In the genomic region with DNA sequence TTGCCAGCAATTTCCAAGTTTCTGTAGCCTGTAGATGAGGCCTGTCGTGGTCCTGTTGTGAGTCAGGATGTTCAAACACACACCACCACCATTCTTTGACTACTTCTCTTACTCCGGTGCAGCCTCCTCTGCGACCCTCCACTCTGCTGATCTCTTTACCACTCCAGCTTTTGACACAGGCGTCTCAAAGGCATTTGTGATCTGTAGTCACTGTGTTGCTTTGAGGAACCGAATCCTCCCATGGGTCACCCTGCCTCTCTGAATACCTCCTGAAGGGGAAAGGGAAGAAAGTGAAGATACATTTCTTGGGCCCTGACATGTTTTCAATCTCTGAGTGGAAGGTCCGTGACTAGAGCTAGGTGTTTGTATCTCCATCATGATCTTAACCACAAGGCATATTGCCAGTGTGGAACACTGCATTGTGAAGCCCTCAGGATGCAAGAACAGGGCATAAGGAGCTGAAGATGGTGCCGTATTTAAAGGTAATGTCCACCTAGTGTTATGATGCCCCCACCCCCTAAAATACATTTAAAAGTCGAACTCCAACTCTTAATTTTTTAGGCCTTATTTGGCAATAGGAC, we compare ENCODE assay signal across 13 mouse cellular contexts. TPM values are rescaled to one million over a fixed set of nuclear protein-coding genes. Genes with fewer than 3 reads are reported as not detected.
A peak's percentile ranks its signal among the peaks of the same experiment; 100 is the strongest.
DNase-seq lines count a peak whose midpoint lies in the region; ATAC-seq and TF ChIP-seq lines count a peak whose summit lies in the region.
"Had no signal": no experiment of that assay in that cellular context is flagged by ENCODE, and none has a peak within 500 bp of the region (broad histone marks: within the 10 kb centered on the region; RNA-seq: fewer than 3 reads in every experiment).

No protein-coding gene starts in this region.

- peaks cover 31% of the 10 kb centered on the region for H3K36me3 ChIP-seq in heart, embryonic 12.5 days
- peaks cover 13% of the 10 kb centered on the region; the same call in 1 of the 2 replicates for H3K36me3 ChIP-seq in stomach, embryonic 14.5 days (ENCODE audit: control insufficient read depth, insufficient read depth, low read length)
- no peaks in the 10 kb centered on the region for H3K36me3 ChIP-seq in stomach, postnatal 0 days (ENCODE audit: control insufficient read depth, insufficient read depth, low read length)
- H3K36me3 ChIP-seq in limb, embryonic 15.5 days: peaks cover 36% of the 10 kb centered on the region

- no peak for TF ChIP-seq EP300 in stomach, postnatal 0 days (optimal IDR thresholded peaks at IDR 0.05)

- H3K4me2 ChIP-seq in heart, embryonic 12.5 days: peak overlapping the region; percentile 89
- H3K4me2 ChIP-seq in stomach, embryonic 14.5 days (replicated peaks; ENCODE audit: low read depth, low read length): 0 out of 2 replicates have a peak overlapping the region, but pooled peaks have one; percentile 66
- H3K4me2 ChIP-seq in stomach, postnatal 0 days (replicated peaks; ENCODE audit: low read depth): no peak overlapping the region
- peak overlapping the region; percentile 49; the same call in 1 of the 2 replicates for H3K4me2 ChIP-seq in limb, embryonic 15.5 days

- peaks cover 38% of the 10 kb centered on the region for H3K4me1 ChIP-seq in heart, embryonic 12.5 days (replicated peaks)
- no peaks in the 10 kb centered on the region for H3K4me1 ChIP-seq in stomach, embryonic 14.5 days (ENCODE audit: control insufficient read depth, insufficient read depth, low read length)
- H3K4me1 ChIP-seq in stomach, postnatal 0 days (replicated peaks; ENCODE audit: control insufficient read depth, insufficient read depth): no peaks in the 10 kb centered on the region
- peaks cover 26% of the 10 kb centered on the region for H3K4me1 ChIP-seq in limb, embryonic 15.5 days

- no peak for ATAC-seq in heart, embryonic 12.5 days (ENCODE audit: insufficient number of reproducible peaks, low FRiP score)
- ATAC-seq in stomach, embryonic 14.5 days (ENCODE audit: insufficient number of reproducible peaks, insufficient read depth, low FRiP score, low read depth): no peak
- ATAC-seq in stomach, postnatal 0 days (ENCODE audit: low FRiP score, low TSS enrichment): no peak
- no peak for ATAC-seq in limb, embryonic 15.5 days (ENCODE audit: insufficient number of reproducible peaks, low FRiP score, low TSS enrichment, low read depth)

- H3K4me3 ChIP-seq in heart, embryonic 12.5 days: no peak overlapping the region
- H3K4me3 ChIP-seq in stomach, embryonic 14.5 days (ENCODE audit: low read depth, low read length): no peak overlapping the region
- no peak overlapping the region for H3K4me3 ChIP-seq in stomach, postnatal 0 days (ENCODE audit: low read depth, low read length)
- peak overlapping the region; percentile 81 for H3K4me3 ChIP-seq in limb, embryonic 15.5 days

- peak overlapping the region; percentile 1; the same call in 1 of the 2 replicates for H3K9ac ChIP-seq in heart, embryonic 12.5 days
- no peak overlapping the region for H3K9ac ChIP-seq in stomach, embryonic 14.5 days (replicated peaks; ENCODE audit: low read depth, low read length)
- no peak overlapping the region for H3K9ac ChIP-seq in stomach, postnatal 0 days (ENCODE audit: low read length)
- no peak overlapping the region for H3K9ac ChIP-seq in limb, embryonic 15.5 days

- no peak for DNase-seq in heart, adult 18-20 months
- no peak for DNase-seq in stomach, postnatal 0 days (ENCODE audit: low spot score)
- no peak for DNase-seq in adrenal gland, postnatal 36 days
- DNase-seq in urinary bladder, adult 2 months (ENCODE audit: low spot score): no peak
- no peak for DNase-seq in layer of hippocampus, postnatal 36 days
- DNase-seq: adrenal gland, adult 2 months; gastrocnemius, postnatal 14 days; kidney, postnatal 36 days; right cerebral cortex, postnatal 4 days; thymus, postnatal 14 days had no signal

- no peak overlapping the region for H3K27ac ChIP-seq in heart, embryonic 12.5 days (ENCODE audit: poor library complexity, severe bottlenecking)
- H3K27ac ChIP-seq in stomach, embryonic 14.5 days (ENCODE audit: low read length): no peak overlapping the region
- H3K27ac ChIP-seq in stomach, postnatal 0 days (replicated peaks): no peak overlapping the region
- H3K27ac ChIP-seq in limb, embryonic 15.5 days: no peak overlapping the region

- no peaks in the 10 kb centered on the region for H3K9me3 ChIP-seq in heart, embryonic 12.5 days (replicated peaks)
- no peaks in the 10 kb centered on the region for H3K9me3 ChIP-seq in stomach, embryonic 14.5 days (ENCODE audit: control insufficient read depth, low read depth, low read length)
- no peaks in the 10 kb centered on the region for H3K9me3 ChIP-seq in stomach, postnatal 0 days (ENCODE audit: control insufficient read depth, low read length)
- H3K9me3 ChIP-seq in limb, embryonic 15.5 days: no peaks in the 10 kb centered on the region

- no peak for TF ChIP-seq CTCF in stomach, postnatal 0 days (IDR thresholded peaks at IDR 0.05; ENCODE audit: low read depth)

- no peaks in the 10 kb centered on the region for H3K27me3 ChIP-seq in heart, embryonic 12.5 days (replicated peaks)
- H3K27me3 ChIP-seq in stomach, embryonic 14.5 days (ENCODE audit: control insufficient read depth, insufficient read depth, low read length): no peaks in the 10 kb centered on the region
- no peaks in the 10 kb centered on the region for H3K27me3 ChIP-seq in stomach, postnatal 0 days (ENCODE audit: control insufficient read depth, insufficient read depth, low read length)
- H3K27me3 ChIP-seq in limb, embryonic 15.5 days: no peaks in the 10 kb centered on the region

- 87% methylated on average over 8 of the region's 8 CpGs for WGBS in heart, embryonic 12.5 days
- WGBS in stomach, embryonic 14.5 days: 91% methylated on average over 8 of the region's 8 CpGs
- 87% methylated on average over 8 of the region's 8 CpGs for WGBS in stomach, postnatal 0 days
- WGBS in limb, embryonic 15.5 days: 91% methylated on average over 8 of the region's 8 CpGs

RNA-seq across cellular contexts. Expression of gene Higd2a, which starts 1.9 kb away (rescaled TPM):
- 242 and 247 TPM in 2 replicates for polyA plus RNA-seq in heart, embryonic 12.5 days (2016; fragmentation: Nextera tagmentation; extraction: Ambion mirVana)
- total RNA-seq in heart, adult 18-20 months (2021): 100 to 1,000 TPM; 185 to 190 TPM
- polyA plus RNA-seq in stomach, embryonic 14.5 days (2014; fragmentation: Nextera tagmentation; extraction: Ambion mirVana): 205 and 233 TPM in 2 replicates
- polyA plus RNA-seq in stomach, postnatal 0 days (2015; fragmentation: Nextera tagmentation; extraction: Ambion mirVana): 282 and 289 TPM in 2 replicates
- polyA plus RNA-seq in limb, embryonic 15.5 days (2015; fragmentation: Nextera tagmentation; extraction: Ambion mirVana): 148 and 153 TPM in 2 replicates
- 100 to 1,000 TPM; 232 to 258 TPM for total RNA-seq in adrenal gland, postnatal 36 days (2021)
- 165 and 194 TPM in 2 replicates for polyA plus RNA-seq in urinary bladder, adult 2 months (2012; rRNA removed)
- 100 to 1,000 TPM; 169 to 175 TPM for total RNA-seq in layer of hippocampus, postnatal 36 days (2021)

RNA-seq across cellular contexts. Expression of gene Nop16, which starts 2.0 kb away (rescaled TPM):
- polyA plus RNA-seq in heart, embryonic 12.5 days (2016; fragmentation: Nextera tagmentation; extraction: Ambion mirVana): 55.5 and 60.3 TPM in 2 replicates
- 10 to 100 TPM; 13.7 to 16.4 TPM for total RNA-seq in heart, adult 18-20 months (2021)
- polyA plus RNA-seq in stomach, embryonic 14.5 days (2014; fragmentation: Nextera tagmentation; extraction: Ambion mirVana): 76.2 and 87.5 TPM in 2 replicates
- 51.2 and 53.5 TPM in 2 replicates for polyA plus RNA-seq in stomach, postnatal 0 days (2015; fragmentation: Nextera tagmentation; extraction: Ambion mirVana)
- 91.5 and 102 TPM in 2 replicates for polyA plus RNA-seq in limb, embryonic 15.5 days (2015; fragmentation: Nextera tagmentation; extraction: Ambion mirVana)
- total RNA-seq in adrenal gland, postnatal 36 days (2021): 10 to 100 TPM; 50.7 to 79.1 TPM
- polyA plus RNA-seq in urinary bladder, adult 2 months (2012; rRNA removed): 26.1 and 29.7 TPM in 2 replicates
- total RNA-seq in layer of hippocampus, postnatal 36 days (2021): 10 to 100 TPM; 25.6 to 28.0 TPM

RNA-seq across cellular contexts. Expression of gene Arl10, which starts 17.1 kb away (rescaled TPM):
- 19.9 and 23.3 TPM in 2 replicates for polyA plus RNA-seq in heart, embryonic 12.5 days (2016; fragmentation: Nextera tagmentation; extraction: Ambion mirVana)
- 1 to 10 TPM; 5.0 to 5.3 TPM for total RNA-seq in heart, adult 18-20 months (2021)
- 25.8 and 28.9 TPM in 2 replicates for polyA plus RNA-seq in stomach, embryonic 14.5 days (2014; fragmentation: Nextera tagmentation; extraction: Ambion mirVana)
- polyA plus RNA-seq in stomach, postnatal 0 days (2015; fragmentation: Nextera tagmentation; extraction: Ambion mirVana): 13.3 and 14.4 TPM in 2 replicates
- 24.5 and 27.0 TPM in 2 replicates for polyA plus RNA-seq in limb, embryonic 15.5 days (2015; fragmentation: Nextera tagmentation; extraction: Ambion mirVana)
- 10 to 100 TPM; 55.4 to 58.9 TPM for total RNA-seq in adrenal gland, postnatal 36 days (2021)
- 28.7 and 39.4 TPM in 2 replicates for polyA plus RNA-seq in urinary bladder, adult 2 months (2012; rRNA removed)
- 10 to 100 TPM; 35.2 to 36.2 TPM for total RNA-seq in layer of hippocampus, postnatal 36 days (2021)

RNA-seq across cellular contexts. Expression of gene Cltb, which starts 19.3 kb away (rescaled TPM):
- polyA plus RNA-seq in heart, embryonic 12.5 days (2016; fragmentation: Nextera tagmentation; extraction: Ambion mirVana): 48.9 and 52.6 TPM in 2 replicates
- 10 to 100 TPM; 87.8 to 97.2 TPM for total RNA-seq in heart, adult 18-20 months (2021)
- 40.3 and 45.6 TPM in 2 replicates for polyA plus RNA-seq in stomach, embryonic 14.5 days (2014; fragmentation: Nextera tagmentation; extraction: Ambion mirVana)
- 156 and 160 TPM in 2 replicates for polyA plus RNA-seq in stomach, postnatal 0 days (2015; fragmentation: Nextera tagmentation; extraction: Ambion mirVana)
- polyA plus RNA-seq in limb, embryonic 15.5 days (2015; fragmentation: Nextera tagmentation; extraction: Ambion mirVana): 87.6 and 96.9 TPM in 2 replicates
- total RNA-seq in adrenal gland, postnatal 36 days (2021): 100 to 1,000 TPM in 1 of 2 experiments, 10 to 100 TPM in 1; 79.2 to 155 TPM
- 70.9 and 84.6 TPM in 2 replicates for polyA plus RNA-seq in urinary bladder, adult 2 months (2012; rRNA removed)
- 100 to 1,000 TPM; 261 to 274 TPM for total RNA-seq in layer of hippocampus, postnatal 36 days (2021)

RNA-seq across cellular contexts. Expression of gene 4833439L19Rik, which starts 26.6 kb away (rescaled TPM):
- polyA plus RNA-seq in heart, embryonic 12.5 days (2016; fragmentation: Nextera tagmentation; extraction: Ambion mirVana): 119 and 131 TPM in 2 replicates
- 100 to 1,000 TPM in 1 of 2 experiments, 10 to 100 TPM in 1; 94.5 to 102 TPM for total RNA-seq in heart, adult 18-20 months (2021)
- polyA plus RNA-seq in stomach, embryonic 14.5 days (2014; fragmentation: Nextera tagmentation; extraction: Ambion mirVana): 129 and 138 TPM in 2 replicates
- 87.0 and 96.8 TPM in 2 replicates for polyA plus RNA-seq in stomach, postnatal 0 days (2015; fragmentation: Nextera tagmentation; extraction: Ambion mirVana)
- 128 and 133 TPM in 2 replicates for polyA plus RNA-seq in limb, embryonic 15.5 days (2015; fragmentation: Nextera tagmentation; extraction: Ambion mirVana)
- 100 to 1,000 TPM; 152 to 182 TPM for total RNA-seq in adrenal gland, postnatal 36 days (2021)
- 101 and 105 TPM in 2 replicates for polyA plus RNA-seq in urinary bladder, adult 2 months (2012; rRNA removed)
- total RNA-seq in layer of hippocampus, postnatal 36 days (2021): 100 to 1,000 TPM; 155 to 156 TPM
